In the genomic region with DNA sequence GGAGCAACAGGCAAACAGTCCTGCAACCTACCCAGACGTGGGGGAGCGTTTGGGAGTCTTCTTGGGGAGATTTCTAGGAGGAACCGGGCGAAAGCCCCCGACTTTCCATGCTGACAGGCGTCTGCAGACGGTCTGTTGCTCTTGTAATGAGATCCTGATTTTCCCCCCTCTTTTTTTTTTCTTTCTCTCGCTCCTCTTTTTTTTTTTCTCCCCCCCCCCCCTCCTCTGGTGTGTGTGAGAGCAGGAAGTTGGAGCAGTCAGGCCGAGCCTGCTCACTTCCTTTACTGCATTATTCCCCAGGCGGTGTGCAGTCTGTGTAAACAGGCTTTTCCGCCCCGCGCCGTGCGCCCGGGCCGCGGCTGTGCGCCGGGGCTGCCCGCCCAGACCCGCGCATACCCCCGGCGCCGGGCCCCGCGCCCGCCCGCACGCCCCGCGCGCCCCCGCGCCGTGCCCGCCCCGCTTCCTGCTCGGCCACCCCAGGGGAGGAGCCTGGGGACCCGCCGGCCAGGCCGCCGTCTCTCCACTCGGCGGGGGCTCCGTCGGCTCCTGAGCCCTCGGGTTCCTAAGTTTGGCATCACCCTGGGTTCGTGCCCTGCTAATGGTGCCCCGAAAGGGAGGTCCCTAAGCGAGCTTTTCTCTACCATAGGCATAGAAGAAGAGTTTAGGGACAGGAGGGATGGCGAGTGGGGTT, we compare ENCODE assay signal across 8 mouse cellular contexts. TPM values are rescaled to one million over a fixed set of nuclear protein-coding genes. Genes with fewer than 3 reads are reported as not detected.
DNase-seq lines count a peak whose midpoint lies in the region; ATAC-seq and TF ChIP-seq lines count a peak whose summit lies in the region.

A gene (minus strand): TSS at position 415 of the 691 bp plus-strand sequence.

- no peaks in the 10 kb centered on the region for H3K9me3 ChIP-seq in lung, embryonic 16.5 days (ENCODE audit: control insufficient read depth, low read length)

- no peak for TF ChIP-seq CTCF in kidney, adult 2 months (conservative IDR thresholded peaks at IDR 0.05; ENCODE audit: insufficient read depth, insufficient read length, low read depth, low read length)
- TF ChIP-seq CTCF in olfactory bulb, adult 2 months (IDR thresholded peaks at IDR 0.05; ENCODE audit: insufficient read depth, low read depth, low read length), result no peak

- intact Hi-C loops in left cerebral cortex, postnatal 14 days (cut with DNase I), result no loop called here

- H3K9ac ChIP-seq in lung, embryonic 16.5 days (ENCODE audit: low read length), result peak within 1 kb of the TSS; percentile 93

- ATAC-seq in lung, embryonic 16.5 days (ENCODE audit: low read depth), result peak; percentile 84

- no peaks in the 10 kb centered on the region for H3K36me3 ChIP-seq in kidney, adult 2 months (ENCODE audit: control insufficient read depth, insufficient read depth, low read length)
- H3K36me3 ChIP-seq in lung, embryonic 16.5 days (ENCODE audit: control insufficient read depth, insufficient read depth, low read length), result no peaks in the 10 kb centered on the region

- H3K27ac ChIP-seq in kidney, adult 2 months (ENCODE audit: insufficient read depth, low read depth, low read length), result peak within 1 kb of the TSS; percentile 86
- peak within 1 kb of the TSS; percentile 95 for H3K27ac ChIP-seq in lung, embryonic 16.5 days (ENCODE audit: low read length)
- H3K27ac ChIP-seq in olfactory bulb, adult 2 months (ENCODE audit: insufficient read depth, low read depth, low read length), result peak within 1 kb of the TSS; percentile 77

- H3K27me3 ChIP-seq in kidney, adult 2 months (replicated peaks; ENCODE audit: control insufficient read depth, insufficient read depth, low read length), result no peaks in the 10 kb centered on the region
- H3K27me3 ChIP-seq in lung, embryonic 16.5 days (ENCODE audit: control insufficient read depth, insufficient read depth, low read depth, low read length), result no peaks in the 10 kb centered on the region

- H3K4me2 ChIP-seq in lung, embryonic 16.5 days (ENCODE audit: low read depth, low read length), result peak within 1 kb of the TSS; percentile 75

- no peaks in the 10 kb centered on the region for H3K4me1 ChIP-seq in kidney, adult 2 months (ENCODE audit: control insufficient read depth, insufficient read depth, low read length)
- H3K4me1 ChIP-seq in lung, embryonic 16.5 days (replicated peaks; ENCODE audit: control insufficient read depth, insufficient read depth, low read length), result peaks cover 5% of the 10 kb centered on the region; the same call in 1 of the 2 replicates
- peaks cover 7% of the 10 kb centered on the region for H3K4me1 ChIP-seq in olfactory bulb, adult 2 months (ENCODE audit: control insufficient read depth, insufficient read depth, low read length)

- no peak for TF ChIP-seq POLR2A in kidney, adult 2 months (IDR thresholded peaks at IDR 0.05; ENCODE audit: low read depth, low read length)
- TF ChIP-seq POLR2A in olfactory bulb, adult 2 months (IDR thresholded peaks at IDR 0.05; ENCODE audit: insufficient read depth, low read depth, low read length), result no peak

- no peak for DNase-seq in left cerebral cortex, postnatal 14 days (ENCODE audit: low spot score in 2 of 2)
- no peak for DNase-seq in left cerebral cortex, adult 18-20 months (ENCODE audit: low spot score in 2 of 2)
- DNase-seq in embryo, embryonic 10.5 days (ENCODE audit: low spot score), result peak; percentile 72
- DNase-seq in heart, adult 8-10 months (ENCODE audit: low spot score), result peak; percentile 79
- peak; percentile 79 for DNase-seq in kidney, adult 2 months
- peak; percentile 48 for DNase-seq in urinary bladder, postnatal 25 days (ENCODE audit: low spot score)

- peak within 1 kb of the TSS; percentile 89 for H3K4me3 ChIP-seq in kidney, adult 2 months (ENCODE audit: insufficient read depth, low read depth, low read length)
- peak within 1 kb of the TSS; percentile 64 for H3K4me3 ChIP-seq in lung, embryonic 16.5 days (ENCODE audit: low read length)
- H3K4me3 ChIP-seq in olfactory bulb, adult 2 months (ENCODE audit: insufficient read depth, low read depth, low read length), result peak within 1 kb of the TSS; percentile 83

- WGBS in kidney, adult 2 months, result 1% methylated on average over 52 of the region's 53 CpGs
- under 1% methylated on average over 28 of the region's 53 CpGs for WGBS in lung, embryonic 16.5 days
- WGBS in olfactory bulb, adult 2 months, result 1% methylated on average over 52 of the region's 53 CpGs

RNA-seq across cellular contexts. Expression of the gene that starts here (rescaled TPM):
- 10 to 100 TPM; 15.2 to 16.1 TPM for total RNA-seq in left cerebral cortex, postnatal 14 days (2021)
- 1 to 10 TPM; 8.7 to 9.5 TPM for total RNA-seq in left cerebral cortex, adult 18-20 months (2021)
- 10 to 100 TPM; 32.0 to 37.6 (median 35.2) TPM for total RNA-seq in heart, adult 8-10 months (2022)
- polyA plus RNA-seq in kidney, adult 2 months (2012; rRNA removed), result 27.5 and 28.1 TPM in 2 replicates
- 44.9 and 48.0 TPM in 2 replicates for polyA plus RNA-seq in lung, embryonic 16.5 days (2015; fragmentation: Nextera tagmentation; extraction: Ambion mirVana)
- polyA plus RNA-seq in olfactory bulb, adult 2 months (2012; ENCODE audit: insufficient read depth, insufficient read length, low replicate concordance, missing spikeins), result not detected in 2 replicates

Comparison
In these comparisons a context has a peak if more than half of its experiments do, and no peak if none do; other contexts are left out.
1. DNase-seq: peak in embryo, embryonic 10.5 days (single experiment), heart, adult 8-10 months (single experiment), kidney, adult 2 months (single experiment) and urinary bladder, postnatal 25 days (single experiment); none in left cerebral cortex, postnatal 14 days (0 of 2) and left cerebral cortex, adult 18-20 months (0 of 2).
2. Peak in every context shown above with its lines, with median percentiles within 50 percentile points of each other: H3K27ac ChIP-seq and H3K4me3 ChIP-seq.